Mouse (Mus musculus): ENCODE data around the gene Os9.
"Not testable (repeated sequence)": the region's sequence is repeated elsewhere in the genome, so short reads cannot be mapped to it uniquely, and the experiment has no call there.

Gene Os9
- long read RNA-seq, experiment 1, transcript Os9-201 (14 exons, 2,458 nt): major isoform, 22 of 58 reads
- long read RNA-seq, experiment 1, transcript Os9-202 (15 exons, 2,627 nt): minor isoform, 14 of 58 reads
- long read RNA-seq, experiment 1, partial matches to known transcripts: 20 of 58 reads
- long read RNA-seq, experiment 1, other reads (novel, unspliced or antisense): 2 of 58 reads
- long read RNA-seq, experiment 2, transcript Os9-201 (14 exons, 2,458 nt): major isoform, 20 of 69 reads
- long read RNA-seq, experiment 2, transcript Os9-202 (15 exons, 2,627 nt): minor isoform, 6 of 69 reads
- long read RNA-seq, experiment 2, partial matches to known transcripts: 40 of 69 reads
- long read RNA-seq, experiment 2, other reads (novel, unspliced or antisense): 3 of 69 reads

- intact Hi-C loops (cut with DNase I): no loop called here
These were observed at the start of gene Os9 for GRCm38 (mm10) chr10:127121066-127121477. TSS of gene Os9 (minus strand) at chr10:127121131.

GRCm38 (mm10) chr10:127170002-127170401 is 49.1 kb upstream of the Os9 start:
- intact Hi-C loops (cut with DNase I): no loop called here

GRCm38 (mm10) chr10:127167614-127168192 is 46.8 kb upstream of the Os9 start:
- intact Hi-C loops (cut with DNase I): no loop called here

- intact Hi-C loops (cut with DNase I): no loop called here
These were observed 46.1 kb upstream of the Os9 start for GRCm38 (mm10) chr10:127166771-127167613.

- intact Hi-C loops (cut with DNase I): no loop called here
These were observed 45.4 kb upstream of the Os9 start for GRCm38 (mm10) chr10:127166404-127166715.

- intact Hi-C loops (cut with DNase I): no loop called here
These were observed 44.9 kb upstream of the Os9 start for GRCm38 (mm10) chr10:127165654-127166403.

GRCm38 (mm10) chr10:127165354-127165653 is 44.4 kb upstream of the Os9 start:
- intact Hi-C loops (cut with DNase I): no loop called here

- intact Hi-C loops (cut with DNase I): no loop called here
These were observed 43.9 kb upstream of the Os9 start, which contains the start of gene B4galnt1 for GRCm38 (mm10) chr10:127164631-127165353. TSS of gene B4galnt1 (plus strand) at chr10:127165225.

- intact Hi-C loops (cut with DNase I): no loop called here
These were observed 43.3 kb upstream of the Os9 start for GRCm38 (mm10) chr10:127164190-127164589.

GRCm38 (mm10) chr10:127162771-127163261 is 41.9 kb upstream of the Os9 start:
- intact Hi-C loops (cut with DNase I): not testable (repeated sequence)

GRCm38 (mm10) chr10:127160728-127161127 is 39.8 kb upstream of the Os9 start:
- intact Hi-C loops (cut with DNase I): no loop called here

- intact Hi-C loops (cut with DNase I): no loop called here
These were observed 39.1 kb upstream of the Os9 start for GRCm38 (mm10) chr10:127160081-127160480.

- intact Hi-C loops (cut with DNase I): no loop called here
These were observed 37.5 kb upstream of the Os9 start for GRCm38 (mm10) chr10:127158471-127158870.

- intact Hi-C loops (cut with DNase I): no loop called here
These were observed 35.6 kb upstream of the Os9 start for GRCm38 (mm10) chr10:127156511-127156910.

- intact Hi-C loops (cut with DNase I): no loop called here
These were observed 35.2 kb upstream of the Os9 start for GRCm38 (mm10) chr10:127156089-127156488.

- intact Hi-C loops (cut with DNase I): no loop called here
These were observed 33.7 kb upstream of the Os9 start for GRCm38 (mm10) chr10:127154652-127155051.

- intact Hi-C loops (cut with DNase I): no loop called here
These were observed 33.3 kb upstream of the Os9 start for GRCm38 (mm10) chr10:127154241-127154640.

GRCm38 (mm10) chr10:127153323-127153722 is 32.4 kb upstream of the Os9 start:
- intact Hi-C loops (cut with DNase I): no loop called here

GRCm38 (mm10) chr10:127152556-127152955 is 31.6 kb upstream of the Os9 start:
- intact Hi-C loops (cut with DNase I): not testable (repeated sequence)

- intact Hi-C loops (cut with DNase I): not testable (repeated sequence)
These were observed 30.3 kb upstream of the Os9 start for GRCm38 (mm10) chr10:127151233-127151632.

- intact Hi-C loops (cut with DNase I): no loop called here
These were observed 29.5 kb upstream of the Os9 start for GRCm38 (mm10) chr10:127150471-127150872.

All from adrenal gland (tissue).